Mouse (Mus musculus) B cell, adult (primary cell): ENCODE results near the gene Hnrnpul1. TPM values are rescaled to one million over a fixed set of nuclear protein-coding genes. Genes with fewer than 3 reads are reported as not detected.

ENCODE experiments used
- total RNA-seq: library from RNA; stranded (reverse); gene quantifications from 4 replicates; pipeline ENCODE4 v1.2.4, GENCODE M21; 2023; ENCODE audit not compliant: inconsistent age

The Hnrnpul1 gene
- 215 to 225 TPM (median 221 TPM) in 4 replicates for total RNA-seq

DNA sequence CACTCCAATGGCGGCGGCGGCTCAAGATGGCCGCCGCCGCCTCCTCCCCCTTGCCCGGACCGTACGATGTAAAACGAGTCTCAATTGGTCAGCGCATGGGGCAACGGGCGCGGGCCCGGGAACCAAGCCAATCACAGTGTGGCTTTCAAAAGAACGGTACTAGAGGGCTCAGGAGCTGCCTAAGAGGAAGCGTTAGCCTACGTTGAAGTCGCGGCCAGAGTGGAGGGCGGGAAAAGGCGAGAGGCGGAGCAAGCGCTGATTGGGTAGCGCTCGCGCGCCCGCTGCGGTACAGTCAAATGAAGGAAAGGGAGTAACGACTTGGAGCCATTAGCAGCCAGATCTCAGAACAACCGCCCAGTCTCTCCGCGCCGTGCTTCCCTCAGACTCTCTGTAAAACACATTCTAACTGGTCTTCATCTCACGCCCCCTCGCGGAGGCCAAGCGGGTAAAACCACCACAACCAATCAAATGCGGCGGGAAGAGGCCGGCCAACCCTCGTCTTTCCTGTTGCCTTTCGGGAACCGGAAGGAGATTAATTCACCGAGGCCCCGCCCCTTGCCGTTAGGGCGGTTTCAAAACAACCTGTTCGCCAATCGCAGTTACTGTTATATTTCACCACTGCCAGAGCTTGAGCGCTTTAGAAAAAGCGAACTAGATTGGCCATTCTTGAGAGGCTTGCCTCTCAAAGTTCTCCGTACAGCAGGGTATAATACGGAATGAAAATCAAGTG lies at the start of gene Hnrnpul1:
Gene Hnrnpul1, minus strand, starts transcription at position 20 of the 730 bp plus-strand sequence.

DNA sequence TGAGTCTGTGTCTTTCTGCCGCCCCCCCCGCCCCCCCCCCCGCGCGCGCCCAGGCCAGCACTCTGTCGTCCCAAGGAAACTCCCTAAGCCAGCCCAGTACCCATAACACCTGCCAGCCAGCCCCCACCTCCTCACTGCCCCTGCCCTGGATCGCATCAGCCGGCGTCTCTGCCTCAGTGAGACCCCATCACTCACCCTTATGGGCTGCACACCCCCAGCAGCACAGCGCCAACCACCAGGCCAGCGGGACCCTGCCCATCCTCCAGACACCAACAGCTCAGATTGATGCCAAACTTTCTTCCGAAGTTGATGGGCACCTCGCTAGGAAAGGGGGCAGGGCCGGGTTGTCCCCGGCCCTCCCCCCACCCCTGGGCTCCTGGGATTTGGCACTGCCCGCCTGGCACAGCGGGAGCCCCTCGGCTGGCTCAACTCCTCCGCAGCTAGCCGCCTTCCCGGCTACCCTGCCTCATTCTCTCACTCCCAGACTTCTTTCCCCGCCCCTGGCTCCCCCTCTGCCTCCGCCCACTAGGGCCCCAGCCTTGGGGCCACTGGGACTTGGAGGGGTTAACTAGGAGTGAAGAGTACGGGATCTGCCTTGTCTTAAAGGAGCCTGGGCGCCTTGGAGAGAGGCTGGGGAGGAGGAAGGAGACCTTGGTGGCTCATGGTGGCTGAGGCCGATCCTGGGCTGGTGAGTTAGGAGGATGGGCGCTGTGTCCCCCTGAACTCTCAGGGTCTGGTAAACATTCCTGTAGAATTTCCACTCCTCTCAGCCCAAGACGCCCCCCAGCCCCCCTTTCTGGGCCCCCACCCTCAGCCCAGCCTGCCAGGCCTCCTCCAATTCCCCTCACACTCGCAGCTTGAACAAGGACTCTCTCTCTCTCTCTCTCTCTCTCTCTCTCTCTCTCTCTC lies 33.9 kb upstream of the Hnrnpul1 start, which contains the start of gene Axl:
Gene Axl, minus strand, starts transcription at position 486 of the 909 bp plus-strand sequence.

GRCm38 (mm10) chr7:25718788-25719417 lies 35.7 kb downstream of the Hnrnpul1 start, which contains the start of gene Ccdc97:
Gene Ccdc97, minus strand, starts transcription at chr7:25719088.

GRCm38 (mm10) chr7:25686680-25687531 lies 67.7 kb downstream of the Hnrnpul1 start, which contains the start of gene Tgfb1:
Gene Tgfb1, plus strand, starts transcription at chr7:25687002.

GRCm38 (mm10) chr7:25680514-25681258 lies 73.9 kb downstream of the Hnrnpul1 start, which contains the start of gene B9d2:
Gene B9d2, plus strand, starts transcription at chr7:25680780.

GRCm38 (mm10) chr7:25674719-25675300 lies 79.7 kb downstream of the Hnrnpul1 start, which contains the start of gene Tmem91:
Gene Tmem91, minus strand, starts transcription at chr7:25675166.

Other genes with a start within 250 kb of the Hnrnpul1 start
- gene Ceacam2, start 214.9 kb downstream of the Hnrnpul1 start, total RNA-seq: 7.9 to 11.4 TPM (median 9.8 TPM) in 4 replicates
- not detected in 4 replicates for gene Erich4, start 138.9 kb downstream of the Hnrnpul1 start, total RNA-seq
- gene Dmac2, start 135.3 kb downstream of the Hnrnpul1 start, total RNA-seq: 82.5 to 103 TPM (median 91.1 TPM) in 4 replicates
- gene B3gnt8, start 128.1 kb downstream of the Hnrnpul1 start, total RNA-seq: 27.3 to 36.9 TPM (median 29.9 TPM) in 4 replicates
- 42.0 to 56.3 TPM (median 46.7 TPM) in 4 replicates for gene Bckdha, start 95.8 kb downstream of the Hnrnpul1 start, total RNA-seq
- gene Exosc5, start 95.6 kb downstream of the Hnrnpul1 start, total RNA-seq: 66.2 to 79.2 TPM (median 73.4 TPM) in 4 replicates
- gene Tmem91, start 79.6 kb downstream of the Hnrnpul1 start, total RNA-seq: 0.93 TPM in 1 of 4 replicates, not detected in the others
- 46.0 to 59.8 TPM (median 49.8 TPM) in 4 replicates for gene B9d2, start 74.0 kb downstream of the Hnrnpul1 start, total RNA-seq
- 286 to 300 TPM (median 298 TPM) in 4 replicates for gene Tgfb1, start 67.8 kb downstream of the Hnrnpul1 start, total RNA-seq
- 93.9 to 102 TPM (median 97.4 TPM) in 4 replicates for gene Ccdc97, start 35.7 kb downstream of the Hnrnpul1 start, total RNA-seq
- gene Axl, start 33.9 kb upstream of the Hnrnpul1 start, total RNA-seq: 4.9 to 14.0 TPM (median 10.4 TPM) in 4 replicates
- 0.19 TPM in 1 of 4 replicates, not detected in the others for gene Cyp2s1, start 62.2 kb upstream of the Hnrnpul1 start, total RNA-seq
- not detected in 4 replicates for gene Cyp2b10, start 142.9 kb upstream of the Hnrnpul1 start, total RNA-seq